Mouse (Mus musculus) embryonic fibroblast, embryonic 13.5 days (primary cell): Measurements from ENCODE around the gene Pabpc1l.

ENCODE experiments used
- CTCF ChIP-seq: IDR thresholded peaks from 2 replicates; pipeline ENCODE4 v1.5.1; 2011; ENCODE audit warnings: mild to moderate bottlenecking, control low read depth, low read length, moderate library complexity, borderline replicate concordance; ENCODE audit not compliant: insufficient read depth
- POLR2A ChIP-seq: IDR thresholded peaks from 2 replicates; pipeline ENCODE4 v1.6.1; 2011; ENCODE audit warnings: low read depth, mild to moderate bottlenecking, control low read depth, low read length, moderate library complexity

DNA sequence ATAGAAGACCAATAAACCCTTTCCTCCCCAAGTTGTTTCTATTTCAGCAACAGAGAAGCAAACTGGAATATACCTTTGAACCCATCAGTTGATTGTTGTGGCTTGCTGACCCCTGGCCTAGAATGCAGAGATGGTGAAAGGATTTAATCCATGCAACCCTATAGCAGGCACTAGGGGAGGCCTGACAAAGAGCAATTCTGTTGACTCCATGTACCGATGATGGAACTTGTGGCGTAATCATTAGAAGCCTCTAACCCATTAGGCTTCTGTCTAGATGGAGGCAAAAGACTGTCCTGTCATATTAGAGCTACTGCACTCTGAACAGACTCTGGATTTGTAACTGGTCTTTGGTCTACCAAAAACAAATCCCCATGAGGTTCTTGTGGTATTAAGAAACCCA is 32.4 kb upstream of the Pabpc1l start:
- TF ChIP-seq CTCF (no peak), POLR2A (no peak)
